Mouse (Mus musculus) liver, postnatal 0 days (tissue): ENCODE data around the gene Ptf1a.

Experiments used
- CTCF ChIP-seq: sonication (generic); IDR thresholded peaks from 2 replicates; pipeline ENCODE4 v1.5.1; 2016; ENCODE audit warnings: antibody characterized with exemption, low read depth
- EP300 ChIP-seq: IDR thresholded peaks from 2 replicates; pipeline ENCODE4 v1.6.1; 2016; ENCODE audit warnings: antibody characterized with exemption, low read depth, mild to moderate bottlenecking

GRCm38 (mm10) chr2:19449308-19449707 lies 3.8 kb downstream of the Ptf1a start:
- no peak for TF ChIP-seq CTCF
- no peak for TF ChIP-seq EP300
